Mouse (Mus musculus): ENCODE measurements around the gene Copz2.

DNA sequence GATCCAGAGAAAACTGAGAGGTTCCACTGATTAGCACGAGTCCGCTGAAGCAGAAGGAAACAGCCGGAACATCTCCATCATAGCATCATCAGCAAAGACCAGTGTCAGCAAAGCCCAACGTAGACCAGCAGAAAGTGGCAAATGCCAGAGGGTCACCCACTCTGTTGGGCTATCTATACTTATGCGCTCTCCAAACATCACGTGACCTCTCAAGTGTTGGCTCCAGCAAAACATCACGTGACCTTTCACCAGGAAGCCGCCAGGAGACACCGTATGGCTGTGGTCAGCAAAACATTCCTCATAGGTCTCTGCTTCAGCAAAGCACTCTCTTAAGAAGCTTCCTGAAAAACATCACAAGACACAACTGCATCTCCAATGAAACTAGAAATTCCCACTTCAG lies 30.6 kb downstream of the Copz2 start:
- TF ChIP-seq CTCF (conservative IDR thresholded peaks at IDR 0.05; ENCODE audit: low read length) (no peak), POU5F1 (IDR thresholded peaks at IDR 0.05; ENCODE audit: borderline replicate concordance, low read length) (no peak), NANOG (IDR thresholded peaks at IDR 0.05; ENCODE audit: borderline replicate concordance, low read length) (no peak)

Data from E14TG2a.4 (cell line).